Mouse (Mus musculus) hindbrain, embryonic 11.5 days (tissue): ENCODE results near the gene Podn. TPM values are rescaled to one million over a fixed set of nuclear protein-coding genes. Genes with fewer than 3 reads are reported as not detected.

Experiments used
- ATAC-seq: fragments of 200-750 bp; cut with Nextera tagmentation; 2 replicates; pipeline ENCODE4 v1.8.0; 2017; ENCODE audit warnings: mild to moderate bottlenecking, moderate TSS enrichment, moderate library complexity; ENCODE audit not compliant: low FRiP score
- DNase-seq: peaks from one replicate; pipeline ENCODE4 v3.0.0-alpha.2; 2015; ENCODE audit warnings: low spot score
- H3K27ac ChIP-seq: fragments of 300-500 bp; sonication (generic); 2 replicates; pipeline ENCODE4 v1.5.1; 2014; ENCODE audit warnings: mild to moderate bottlenecking, low read depth, low read length
- H3K27me3 ChIP-seq: fragments of 300-500 bp; sonication (generic); 2 replicates; pipeline ENCODE4 v1.6.1; 2014; ENCODE audit warnings: mild to moderate bottlenecking, low read length, moderate library complexity, mixed read lengths; ENCODE audit not compliant: control insufficient read depth, insufficient read depth
- H3K36me3 ChIP-seq: fragments of 300-500 bp; sonication (generic); 2 replicates; pipeline ENCODE4 v1.6.1; 2014; ENCODE audit warnings: mild to moderate bottlenecking, low read length, moderate library complexity, mixed read lengths; ENCODE audit not compliant: control insufficient read depth, insufficient read depth
- H3K4me1 ChIP-seq: fragments of 300-500 bp; sonication (generic); replicated peaks from 2 replicates; pipeline ENCODE4 v1.6.1; 2014; ENCODE audit warnings: low read length, mixed read lengths; ENCODE audit not compliant: control insufficient read depth, insufficient read depth
- H3K4me2 ChIP-seq: fragments of 300-500 bp; sonication (generic); replicated peaks from 2 replicates; pipeline ENCODE4 v1.6.1; 2014; ENCODE audit warnings: mild to moderate bottlenecking, low read depth, low read length
- H3K4me3 ChIP-seq: fragments of 300-500 bp; sonication (generic); 2 replicates; pipeline ENCODE4 v1.5.1; 2014; ENCODE audit warnings: low read depth, low read length
- H3K9ac ChIP-seq: fragments of 300-500 bp; sonication (generic); 2 replicates; pipeline ENCODE4 v1.6.1; 2014; ENCODE audit warnings: low read depth, low read length
- H3K9me3 ChIP-seq: fragments of 300-500 bp; sonication (generic); 2 replicates; pipeline ENCODE4 v1.6.1; 2016; ENCODE audit warnings: low read length; ENCODE audit not compliant: control insufficient read depth
- WGBS: fragments of 180-500 bp; shearing (Covaris S2); extraction: QIAGEN DNeasy Blood & Tissue Kit; methylation state at CpG from one replicate; pipeline ENCODE4 v1.1.7; 2014; 5-methylcytosine and 5-hydroxymethylcytosine counted together
- polyA plus RNA-seq: library from polyadenylated mRNA; unstranded; fragments of >200 nt; fragmentation: Nextera tagmentation; extraction: Ambion mirVana; gene quantifications from 2 replicates; pipeline ENCODE4 v1.2.1, GENCODE M21; 2014

The Podn gene
- polyA plus RNA-seq, 1 experiment from 2014 or later = 0.43 TPM

DNA sequence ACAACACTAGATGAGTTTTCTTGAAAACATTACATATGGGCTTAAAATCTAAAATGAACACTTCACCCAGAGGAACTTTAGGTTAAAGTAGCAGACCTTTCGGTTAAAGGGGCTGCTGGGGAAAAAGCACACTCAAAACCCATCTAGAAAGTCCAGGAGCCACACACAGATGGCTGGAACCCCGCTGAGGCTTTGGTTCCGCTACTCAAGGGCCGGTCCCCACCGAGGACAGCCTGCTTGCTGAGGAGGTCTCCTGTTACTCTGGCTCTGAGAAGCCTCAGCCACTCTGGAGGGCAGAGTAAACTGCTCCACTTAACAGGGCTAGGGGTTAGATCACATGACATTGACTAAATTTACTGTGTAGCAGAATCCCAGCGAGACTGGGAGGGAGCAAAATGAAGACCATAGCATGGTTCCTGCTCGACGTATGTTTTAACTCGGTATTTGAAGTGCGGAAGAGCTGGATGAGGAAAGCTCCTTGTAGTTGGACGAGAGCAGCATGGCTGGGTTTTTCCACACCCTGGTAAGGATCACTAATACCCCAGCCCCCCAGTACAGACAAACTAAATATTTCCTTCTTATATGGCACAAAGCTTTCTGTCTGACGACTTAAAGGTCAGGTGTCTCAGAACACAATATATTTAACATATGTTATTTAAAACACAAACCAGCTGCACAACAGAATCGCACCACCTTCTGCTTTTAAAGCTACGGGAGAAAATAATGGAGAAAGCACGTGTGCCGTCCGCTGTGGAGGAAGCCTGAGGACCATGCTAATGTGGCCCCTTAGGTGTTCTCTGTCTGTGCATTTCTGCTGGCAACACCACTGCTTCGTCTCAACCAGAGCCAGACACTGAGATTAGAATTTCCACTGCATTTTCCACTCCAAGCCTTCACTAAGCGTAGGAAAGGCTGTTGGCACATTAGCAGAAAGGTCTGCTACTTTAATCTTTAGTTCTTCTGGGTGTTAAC, 50.8 kb downstream of the Podn start:
- no peak overlapping the region for H3K4me3 ChIP-seq
- H3K27me3 ChIP-seq = no peaks in the 10 kb centered on the region
- no peaks in the 10 kb centered on the region for H3K4me1 ChIP-seq
- H3K27ac ChIP-seq = no peak overlapping the region
- no peak overlapping the region for H3K9ac ChIP-seq
- no peaks in the 10 kb centered on the region for H3K9me3 ChIP-seq
- no peak overlapping the region for H3K4me2 ChIP-seq
- 69% methylated on average over 19 of the region's 19 CpGs for WGBS
- ATAC-seq (no peak), DNase-seq (no peak)
- 0 out of 2 replicates have a peak, but pooled peaks cover 2% of the 10 kb centered on the region for H3K36me3 ChIP-seq

DNA sequence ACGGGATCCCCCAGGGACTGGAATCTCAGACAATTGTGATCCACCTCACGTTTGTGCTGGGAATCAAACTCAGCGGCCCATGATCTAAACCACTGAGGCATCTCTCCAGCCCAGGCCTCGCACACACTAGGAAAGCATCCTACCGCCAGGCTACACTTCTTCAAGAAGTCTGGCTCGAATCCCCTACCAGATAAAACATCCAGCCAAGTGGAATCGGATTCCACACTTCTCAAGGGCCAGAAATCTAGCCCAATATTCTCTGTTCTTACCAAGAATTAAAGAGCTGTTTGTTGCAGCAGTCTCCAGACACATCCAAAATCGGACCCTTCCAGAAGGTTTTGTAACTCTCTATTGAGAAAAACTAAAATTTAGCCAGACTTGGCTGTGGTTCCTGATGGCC, 59.2 kb downstream of the Podn start:
- Histone ChIP-seq H3K27ac (no peak overlapping the region), H3K4me3 (no peak overlapping the region), H3K4me2 (no peak overlapping the region), H3K9me3 (no peaks in the 10 kb centered on the region), H3K9ac (no peak overlapping the region), H3K4me1 (no peaks in the 10 kb centered on the region), H3K36me3 (no peaks in the 10 kb centered on the region), H3K27me3 (peaks cover 14% of the 10 kb centered on the region)
- ATAC-seq (no peak), DNase-seq (no peak)
- 85% methylated on average over 8 of the region's 8 CpGs for WGBS

DNA sequence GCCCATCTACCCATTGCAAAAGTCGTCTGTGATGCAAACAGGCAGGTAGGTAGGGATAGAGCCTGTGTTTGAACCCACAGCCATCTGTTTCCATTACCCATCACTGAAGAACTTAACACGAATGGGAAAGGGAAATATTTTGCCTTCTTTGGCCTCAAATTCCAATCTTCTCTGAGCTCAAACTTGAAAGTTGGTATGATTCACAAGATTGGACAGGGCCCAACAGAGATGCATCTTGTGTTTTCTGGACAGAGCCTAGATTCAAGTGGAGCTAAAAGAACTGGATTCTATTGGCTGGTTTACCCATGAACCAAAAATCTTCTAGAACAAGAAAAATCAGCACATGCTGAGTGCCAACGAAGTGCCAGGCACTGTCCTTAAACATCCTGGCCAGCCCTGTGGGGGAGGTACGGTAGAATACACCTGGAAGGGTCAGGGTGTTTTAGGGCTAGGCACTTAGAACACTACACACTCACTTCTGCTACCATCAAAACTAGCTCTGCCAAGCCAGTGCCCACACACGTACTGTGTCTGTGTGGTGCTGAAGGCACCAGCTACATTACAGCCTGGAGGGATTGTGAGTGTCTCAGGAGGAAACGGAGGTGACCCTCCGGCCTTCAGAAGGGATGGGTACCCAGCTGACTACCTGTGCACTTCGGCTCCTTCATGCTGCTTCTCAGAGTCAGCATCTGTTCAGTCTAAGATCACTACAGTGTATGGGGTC, 63.0 kb downstream of the Podn start:
- Histone ChIP-seq H3K9ac (no peak overlapping the region), H3K4me2 (no peak overlapping the region), H3K27ac (no peak overlapping the region), H3K4me3 (no peak overlapping the region), H3K36me3 (no peaks in the 10 kb centered on the region), H3K27me3 (peaks cover 37% of the 10 kb centered on the region), H3K4me1 (peaks cover 10% of the 10 kb centered on the region), H3K9me3 (no peaks in the 10 kb centered on the region)
- DNase-seq = no peak
- ATAC-seq = no peak
- WGBS = 80% methylated on average over 8 of the region's 8 CpGs

DNA sequence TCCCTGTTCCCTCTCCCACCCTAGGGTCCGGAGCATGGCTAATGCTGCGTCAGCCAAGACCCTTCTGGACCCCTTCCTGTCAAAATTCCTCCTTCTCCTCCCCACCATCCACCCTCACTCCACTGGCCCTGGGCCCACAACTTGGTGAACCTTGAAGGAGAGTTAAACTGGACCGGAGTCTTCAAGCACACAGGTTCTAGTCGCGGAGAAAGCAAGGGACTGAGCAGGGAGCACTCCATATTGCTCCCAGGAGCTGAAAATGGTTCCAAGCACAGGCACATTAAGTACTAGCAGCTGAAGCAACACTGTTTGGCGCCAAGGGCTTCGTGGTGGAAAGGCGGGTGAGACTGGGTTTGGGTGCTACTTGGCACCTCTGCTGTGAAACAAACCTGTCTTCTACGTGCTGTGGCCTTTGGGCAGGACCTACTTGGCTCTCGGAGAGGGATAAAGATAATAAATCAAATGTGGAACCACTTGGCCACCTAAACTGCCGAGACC, 63.8 kb downstream of the Podn start:
- no peak for DNase-seq

DNA sequence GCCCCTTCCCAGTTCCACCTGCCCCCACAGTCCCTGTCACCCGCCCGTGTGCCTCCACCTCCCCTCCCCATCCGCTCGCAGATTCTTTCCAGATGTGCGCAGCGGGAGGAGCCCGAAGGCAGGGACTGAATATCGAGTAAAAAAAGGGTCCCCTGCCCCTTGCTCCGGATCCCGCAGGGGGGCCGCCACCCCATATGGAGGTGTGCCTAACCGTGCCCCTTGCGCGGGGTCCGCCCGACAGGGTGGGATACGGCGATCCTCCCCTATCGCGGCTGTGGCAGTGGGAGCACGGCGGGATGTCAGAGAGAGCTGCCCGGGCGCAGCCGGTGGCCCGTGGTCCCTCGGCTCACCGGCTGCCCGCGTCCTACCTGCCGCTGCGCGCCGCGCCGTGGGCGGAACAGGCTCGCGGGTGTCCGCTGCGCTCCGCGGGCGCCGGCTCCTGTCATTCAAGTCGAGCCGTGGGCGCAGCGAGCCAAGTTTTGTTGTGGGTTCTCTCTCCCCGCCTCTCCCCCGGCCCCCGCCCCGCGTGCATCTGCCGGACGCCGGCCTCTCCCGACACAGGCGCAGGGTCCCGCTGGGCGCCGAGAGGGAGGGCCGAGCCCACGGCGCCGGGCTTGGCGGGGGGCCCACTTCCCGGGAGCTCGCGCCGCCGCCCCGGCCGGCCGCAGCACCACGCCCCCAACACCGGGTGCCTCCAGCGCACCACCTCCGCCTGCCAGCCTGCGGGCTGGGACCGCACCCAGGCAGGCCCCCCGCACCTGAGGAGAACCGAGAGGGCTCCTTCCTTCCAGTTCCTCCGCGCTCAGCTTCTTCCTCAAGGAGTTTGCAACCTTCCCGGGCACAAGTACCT, 64.5 kb downstream of the Podn start:
- Histone ChIP-seq H3K4me1 (peaks cover 10% of the 10 kb centered on the region), H3K27ac (no peak overlapping the region), H3K36me3 (no peaks in the 10 kb centered on the region), H3K9ac (peak overlapping the region; percentile 49), H3K27me3 (peaks cover 37% of the 10 kb centered on the region), H3K4me3 (peak overlapping the region; percentile 56), H3K4me2 (peak overlapping the region; percentile 98), H3K9me3 (no peaks in the 10 kb centered on the region)
- WGBS = 2% methylated on average over 80 of the region's 86 CpGs
- ATAC-seq = peak; percentile 43; the same call in 1 of the 2 replicates
- peak; percentile 51 for DNase-seq

More for the DNA sequence above, 63.8 kb downstream of the Podn start:
- Histone ChIP-seq H3K9me3 (no peaks in the 10 kb centered on the region), H3K9ac (no peak overlapping the region; the same call in 1 of the 2 replicates), H3K27me3 (peaks cover 37% of the 10 kb centered on the region), H3K4me2 (peak overlapping the region; percentile 98), H3K27ac (no peak overlapping the region), H3K4me3 (peak overlapping the region; percentile 56), H3K4me1 (peaks cover 10% of the 10 kb centered on the region), H3K36me3 (no peaks in the 10 kb centered on the region)
- ATAC-seq = no peak
- WGBS = 40% methylated on average over 11 of the region's 11 CpGs

DNA sequence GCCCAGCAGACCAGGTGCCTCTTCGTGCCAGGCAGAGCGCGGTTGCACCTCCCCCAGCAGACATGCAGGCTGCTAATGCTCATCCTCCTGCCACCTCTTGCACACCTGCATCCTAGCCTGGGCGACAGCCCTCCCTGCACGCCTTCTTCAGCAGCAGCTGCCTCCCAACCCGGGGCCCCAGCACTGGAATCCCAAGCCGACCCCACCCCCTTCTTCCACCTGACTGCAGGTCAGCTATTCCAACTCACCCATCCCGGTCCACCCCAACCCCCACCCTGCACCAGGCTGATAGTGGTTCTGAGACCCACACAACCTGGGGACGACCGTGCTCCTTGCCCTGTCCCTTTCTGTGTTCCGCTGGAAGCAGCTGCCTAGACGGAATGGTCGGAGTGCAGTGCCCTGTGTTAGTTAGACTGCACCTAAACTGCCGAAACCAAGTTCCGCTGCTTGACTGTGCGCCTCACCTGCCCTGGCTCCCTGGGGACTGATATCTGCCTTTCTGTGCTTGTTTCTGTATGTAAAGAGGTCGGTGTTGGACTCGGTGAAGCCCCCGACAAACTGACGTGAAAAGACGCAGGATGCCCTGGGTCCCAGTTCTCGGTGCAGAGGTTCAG, 65.2 kb downstream of the Podn start:
- Histone ChIP-seq H3K9me3 (no peaks in the 10 kb centered on the region), H3K9ac (peak overlapping the region; percentile 49; the same call in 1 of the 2 replicates), H3K27ac (no peak overlapping the region), H3K36me3 (no peaks in the 10 kb centered on the region), H3K4me1 (peaks cover 10% of the 10 kb centered on the region), H3K4me2 (peak overlapping the region; percentile 98), H3K27me3 (peaks cover 37% of the 10 kb centered on the region), H3K4me3 (peak overlapping the region; percentile 56)
- peak; percentile 42 for DNase-seq
- ATAC-seq = no peak
- WGBS = 3% methylated on average over 22 of the region's 22 CpGs

DNA sequence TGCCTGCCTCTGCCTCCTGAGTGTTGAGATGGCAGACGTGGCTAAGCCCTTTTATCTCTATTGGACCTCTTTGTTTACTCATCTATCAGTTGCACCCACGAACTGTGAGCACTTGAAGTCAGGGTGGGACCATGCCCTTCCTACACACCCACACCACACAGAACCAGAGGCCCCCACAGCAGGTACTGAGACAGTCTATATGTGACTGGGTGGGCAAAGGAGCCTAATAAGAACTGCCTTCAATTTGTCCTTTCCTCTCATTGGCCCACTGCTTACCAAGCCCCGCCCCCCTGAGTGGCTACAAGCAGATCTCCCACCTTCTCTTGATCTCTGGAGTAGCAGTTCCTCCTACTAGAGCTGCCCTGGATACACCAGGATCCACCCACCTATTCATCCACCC, 70.1 kb downstream of the Podn start:
- Histone ChIP-seq H3K4me2 (no peak overlapping the region), H3K9ac (no peak overlapping the region), H3K4me3 (no peak overlapping the region), H3K27ac (no peak overlapping the region), H3K9me3 (no peaks in the 10 kb centered on the region), H3K27me3 (peaks cover 15% of the 10 kb centered on the region), H3K4me1 (peaks cover 1% of the 10 kb centered on the region; the same call in 1 of the 2 replicates), H3K36me3 (no peaks in the 10 kb centered on the region)
- DNase-seq (no peak), ATAC-seq (no peak)
- WGBS = 32% methylated on average over 3 of the region's 3 CpGs

DNA sequence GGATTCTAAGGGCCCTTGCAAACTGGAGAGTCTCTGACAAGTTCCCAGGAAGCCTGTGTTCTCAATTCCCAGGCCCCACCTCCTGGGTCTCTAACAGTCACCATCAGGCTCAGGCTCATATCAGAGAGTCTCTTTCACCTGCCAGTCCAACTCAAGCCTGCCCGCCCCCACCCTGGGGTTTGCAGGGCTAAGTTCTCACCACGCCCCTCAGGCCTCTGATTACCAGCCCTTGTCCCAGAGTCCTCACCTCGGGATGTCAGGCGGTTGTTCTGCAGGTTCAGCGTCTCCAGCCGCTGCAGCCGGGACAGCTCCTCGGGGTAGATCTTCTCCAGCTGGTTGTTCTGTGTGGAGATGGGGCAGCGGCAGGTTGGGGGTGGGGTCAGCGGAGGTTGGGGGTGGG, 71.0 kb downstream of the Podn start:
- Histone ChIP-seq H3K4me3 (no peak overlapping the region), H3K27me3 (peaks cover 5% of the 10 kb centered on the region), H3K27ac (no peak overlapping the region), H3K36me3 (no peaks in the 10 kb centered on the region), H3K4me1 (no peaks in the 10 kb centered on the region), H3K9ac (no peak overlapping the region), H3K9me3 (no peaks in the 10 kb centered on the region), H3K4me2 (no peak overlapping the region; the same call in 1 of the 2 replicates)
- ATAC-seq (no peak), DNase-seq (no peak)
- WGBS = 3% methylated on average over 10 of the region's 10 CpGs
